Mouse (Mus musculus): ENCODE data around the gene Olfr1477. TPM values are rescaled to one million over a fixed set of nuclear protein-coding genes. Genes with fewer than 3 reads are reported as not detected.
"Not testable (repeated sequence)": the region's sequence is repeated elsewhere in the genome, so short reads cannot be mapped to it uniquely, and the experiment has no call there.

The Olfr1477 gene
- total RNA-seq (2014; fragmentation: Nextera tagmentation) (not detected in 2 replicates), total RNA-seq (2017) (not detected in 2 replicates)

DNA sequence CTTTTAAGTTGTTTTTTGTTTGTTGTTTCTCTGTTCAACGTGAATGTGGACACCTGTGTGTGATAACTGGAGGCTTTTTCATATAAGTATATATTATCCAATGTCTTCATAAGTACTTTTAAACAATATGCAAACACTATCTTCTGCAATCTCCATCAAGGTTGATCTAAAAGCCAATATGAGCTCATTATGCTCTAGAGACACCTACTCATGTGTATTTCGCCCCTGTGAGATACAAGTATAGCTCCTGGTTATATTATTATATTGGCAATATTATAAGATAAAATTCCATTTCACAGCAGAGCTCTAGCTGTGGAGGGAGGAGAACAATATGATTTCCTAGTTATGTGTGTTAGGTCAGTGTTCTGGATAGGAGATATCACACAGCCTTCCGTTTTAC is at the start of gene Olfr1477:
TSS of gene Olfr1477 (plus strand) at position 301 of the 400 bp plus-strand sequence.
- ATAC-seq (replicated peaks; ENCODE audit: poor library complexity, severe bottlenecking), result no peak

DNA sequence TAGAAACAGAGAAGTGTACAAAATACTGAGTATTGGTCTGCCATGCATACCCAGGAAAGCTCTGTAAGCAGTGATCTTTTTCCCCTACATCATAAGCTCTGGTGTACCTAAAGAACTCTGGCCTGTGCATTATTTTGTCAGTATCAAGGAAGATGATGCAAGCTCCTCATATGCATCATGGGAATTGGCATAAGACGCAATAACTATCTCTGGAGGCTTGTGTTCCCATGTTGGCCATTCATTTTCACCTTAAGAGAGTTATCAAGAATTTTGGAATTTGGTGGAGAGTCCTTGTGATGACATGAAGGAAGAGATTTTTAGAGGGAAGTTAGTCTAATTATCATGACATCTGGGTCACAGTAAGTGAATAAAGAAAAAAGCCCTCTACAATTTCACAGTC is 44.4 kb upstream of the Olfr1477 start, which contains the start of gene Olfr1472:
TSS of gene Olfr1472 (minus strand) at position 101 of the 400 bp plus-strand sequence.
- no peak for ATAC-seq (replicated peaks; ENCODE audit: poor library complexity, severe bottlenecking)

DNA sequence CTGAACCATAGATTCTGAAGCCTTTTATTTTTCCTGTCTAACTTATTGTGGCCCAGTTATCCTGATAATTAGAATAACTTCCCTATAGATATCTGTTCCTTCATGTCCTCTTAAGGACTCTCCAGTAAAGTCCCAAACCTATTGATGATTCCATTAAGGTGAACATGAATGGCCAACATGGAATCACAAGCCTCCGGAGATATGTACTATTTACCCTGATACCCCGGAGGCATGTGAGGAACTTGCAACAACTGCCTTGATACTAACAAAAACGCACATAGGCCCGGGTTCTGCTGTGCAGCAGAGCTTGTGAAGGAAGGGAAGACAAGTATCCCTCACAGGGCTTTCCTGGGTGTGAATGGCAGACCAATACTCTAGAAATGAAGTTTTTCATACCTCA is 31.1 kb upstream of the Olfr1477 start, which contains the start of gene Olfr1474:
TSS of gene Olfr1474 (plus strand) at position 301 of the 400 bp plus-strand sequence.
- ATAC-seq (replicated peaks; ENCODE audit: poor library complexity, severe bottlenecking), result not testable (repeated sequence)

DNA sequence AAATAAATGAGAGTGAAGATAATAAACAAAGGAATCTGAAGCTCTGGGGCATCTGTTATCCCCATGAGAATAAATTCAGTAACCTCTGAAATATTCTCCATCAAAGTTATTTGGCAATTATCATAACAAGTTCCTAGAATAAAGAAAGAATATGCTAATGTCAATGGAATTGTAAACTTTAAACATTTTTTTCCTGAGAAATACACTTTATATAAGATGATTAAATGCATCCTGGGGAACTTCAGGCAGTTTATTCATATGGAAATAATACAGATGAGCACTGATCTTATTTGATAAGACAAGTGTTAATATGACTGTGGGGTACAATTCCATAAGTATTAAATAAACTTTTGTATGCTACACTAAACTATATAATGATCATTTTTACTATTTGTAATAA is 20.2 kb upstream of the Olfr1477 start, which contains the start of gene Olfr1475:
TSS of gene Olfr1475 (minus strand) at position 101 of the 400 bp plus-strand sequence.
- no peak for ATAC-seq (replicated peaks; ENCODE audit: poor library complexity, severe bottlenecking)

DNA sequence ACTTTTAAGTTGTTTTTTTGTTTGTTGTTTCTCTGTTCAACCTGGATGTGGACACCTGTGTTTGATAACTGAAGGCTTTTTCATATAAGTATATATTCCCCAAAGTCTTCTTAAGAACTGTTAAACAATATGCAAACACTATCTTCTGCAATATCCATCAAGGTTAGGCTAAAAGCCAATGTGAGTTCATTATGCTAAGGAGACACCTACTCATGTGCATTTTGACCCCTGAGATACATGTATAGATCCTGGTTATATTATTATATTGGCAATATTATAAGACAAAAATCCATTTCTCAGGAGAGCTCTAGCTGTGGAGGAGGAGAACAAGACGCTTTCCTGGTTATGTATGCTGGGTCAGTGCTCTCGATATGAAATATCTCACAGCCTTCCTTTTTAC is 27.3 kb downstream of the Olfr1477 start, which contains the start of gene Olfr1480:
TSS of gene Olfr1480 (plus strand) at position 301 of the 400 bp plus-strand sequence.
- ATAC-seq (replicated peaks; ENCODE audit: poor library complexity, severe bottlenecking), result no peak

Other genes with a start within 250 kb of the Olfr1477 start
- not detected in 2 replicates for gene Olfr1465, start 185.0 kb upstream of the Olfr1477 start, total RNA-seq (2014; fragmentation: Nextera tagmentation)
- gene Olfr1465, start 185.0 kb upstream of the Olfr1477 start, total RNA-seq (2017), result not detected in 2 replicates
- not detected in 2 replicates for gene Olfr1466, start 161.7 kb upstream of the Olfr1477 start, total RNA-seq (2014; fragmentation: Nextera tagmentation)
- not detected in 2 replicates for gene Olfr1466, start 161.7 kb upstream of the Olfr1477 start, total RNA-seq (2017)
- not detected in 2 replicates for gene Olfr1467, start 138.3 kb upstream of the Olfr1477 start, total RNA-seq (2014; fragmentation: Nextera tagmentation)
- not detected in 2 replicates for gene Olfr1467, start 138.3 kb upstream of the Olfr1477 start, total RNA-seq (2017)
- not detected in 2 replicates for gene Olfr1469, start 92.7 kb upstream of the Olfr1477 start, total RNA-seq (2014; fragmentation: Nextera tagmentation)
- not detected in 2 replicates for gene Olfr1469, start 92.7 kb upstream of the Olfr1477 start, total RNA-seq (2017)
- gene Olfr1471, start 57.1 kb upstream of the Olfr1477 start, total RNA-seq (2014; fragmentation: Nextera tagmentation), result not detected in 2 replicates
- not detected in 2 replicates for gene Olfr1471, start 57.1 kb upstream of the Olfr1477 start, total RNA-seq (2017)
- not detected in 2 replicates for gene Olfr1472, start 44.5 kb upstream of the Olfr1477 start, total RNA-seq (2014; fragmentation: Nextera tagmentation)
- not detected in 2 replicates for gene Olfr1472, start 44.5 kb upstream of the Olfr1477 start, total RNA-seq (2017)
- gene Olfr1474, start 31.0 kb upstream of the Olfr1477 start, total RNA-seq (2014; fragmentation: Nextera tagmentation), result not detected in 2 replicates
- not detected in 2 replicates for gene Olfr1474, start 31.0 kb upstream of the Olfr1477 start, total RNA-seq (2017)
- gene Olfr1475, start 20.4 kb upstream of the Olfr1477 start, total RNA-seq (2014; fragmentation: Nextera tagmentation), result not detected in 2 replicates
- not detected in 2 replicates for gene Olfr1475, start 20.4 kb upstream of the Olfr1477 start, total RNA-seq (2017)
- not detected in 2 replicates for gene Olfr1480, start 27.4 kb downstream of the Olfr1477 start, total RNA-seq (2014; fragmentation: Nextera tagmentation)
- not detected in 2 replicates for gene Olfr1480, start 27.4 kb downstream of the Olfr1477 start, total RNA-seq (2017)
- not detected in 2 replicates for gene Olfr1484, start 83.0 kb downstream of the Olfr1477 start, total RNA-seq (2014; fragmentation: Nextera tagmentation)
- not detected in 2 replicates for gene Olfr1484, start 83.0 kb downstream of the Olfr1477 start, total RNA-seq (2017)
- not detected in 2 replicates for gene Olfr1487, start 116.8 kb downstream of the Olfr1477 start, total RNA-seq (2014; fragmentation: Nextera tagmentation)
- not detected in 2 replicates for gene Olfr1487, start 116.8 kb downstream of the Olfr1477 start, total RNA-seq (2017)
- not detected in 2 replicates for gene Olfr1489, start 131.1 kb downstream of the Olfr1477 start, total RNA-seq (2014; fragmentation: Nextera tagmentation)
- not detected in 2 replicates for gene Olfr1489, start 131.1 kb downstream of the Olfr1477 start, total RNA-seq (2017)
- gene Olfr1490, start 150.5 kb downstream of the Olfr1477 start, total RNA-seq (2014; fragmentation: Nextera tagmentation), result not detected in 2 replicates
- gene Olfr1490, start 150.5 kb downstream of the Olfr1477 start, total RNA-seq (2017), result not detected in 2 replicates
- gene Olfr1491, start 196.7 kb downstream of the Olfr1477 start, total RNA-seq (2014; fragmentation: Nextera tagmentation), result not detected in 2 replicates
- gene Olfr1491, start 196.7 kb downstream of the Olfr1477 start, total RNA-seq (2017), result not detected in 2 replicates
- not detected in 2 replicates for gene Olfr1493-ps1, start 222.7 kb downstream of the Olfr1477 start, total RNA-seq (2014; fragmentation: Nextera tagmentation)
- gene Olfr1493-ps1, start 222.7 kb downstream of the Olfr1477 start, total RNA-seq (2017), result not detected in 2 replicates
- gene Olfr1494, start 239.2 kb downstream of the Olfr1477 start, total RNA-seq (2014; fragmentation: Nextera tagmentation), result not detected in 2 replicates
- not detected in 2 replicates for gene Olfr1494, start 239.2 kb downstream of the Olfr1477 start, total RNA-seq (2017)

All from granulocyte monocyte progenitor cell, adult 5-6 weeks (primary cell).